Comparison of ENCODE assay signal across 8 mouse cellular contexts in genomic region chr11:98961766-98962165, GRCm38 (mm10). TPM values are rescaled to one million over a fixed set of nuclear protein-coding genes. Genes with fewer than 3 reads are reported as not detected.
DNase-seq lines count a peak whose midpoint lies in the region; ATAC-seq and TF ChIP-seq lines count a peak whose summit lies in the region.

No protein-coding gene starts in this region.

- H3K9ac ChIP-seq in heart, embryonic 12.5 days: peak overlapping the region; percentile 88
- H3K9ac ChIP-seq in hindbrain, embryonic 11.5 days (ENCODE audit: low read depth, low read length): peak overlapping the region; percentile 88
- peak overlapping the region; percentile 70; the same call in 1 of the 2 replicates for H3K9ac ChIP-seq in midbrain, embryonic 11.5 days (ENCODE audit: low read length)

- intact Hi-C loops in heart, postnatal 14 days (cut with DNase I): no loop called here
- intact Hi-C loops in left cerebral cortex, postnatal 36 days (cut with DNase I): no loop called here

- no peak for TF ChIP-seq CTCF in G1E (IDR thresholded peaks at IDR 0.05; ENCODE audit: low read depth, low read length)

- no peaks in the 10 kb centered on the region for H3K9me3 ChIP-seq in heart, embryonic 12.5 days (replicated peaks)
- H3K9me3 ChIP-seq in G1E (replicated peaks): no peaks in the 10 kb centered on the region
- H3K9me3 ChIP-seq in hindbrain, embryonic 11.5 days (ENCODE audit: control insufficient read depth, low read length): no peaks in the 10 kb centered on the region
- H3K9me3 ChIP-seq in midbrain, embryonic 11.5 days (ENCODE audit: control insufficient read depth, low read length): no peaks in the 10 kb centered on the region

- 11% methylated on average over 8 of the region's 8 CpGs for WGBS in heart, embryonic 12.5 days
- WGBS in hindbrain, embryonic 11.5 days: 5% methylated on average over 8 of the region's 8 CpGs
- WGBS in midbrain, embryonic 11.5 days: 7% methylated on average over 8 of the region's 8 CpGs

- no peak for DNase-seq in heart, postnatal 14 days
- DNase-seq in G1E (ENCODE audit: low spot score): no peak
- DNase-seq in hindbrain, embryonic 11.5 days (ENCODE audit: low spot score): peak; percentile 36
- no peak for DNase-seq in midbrain, embryonic 11.5 days (ENCODE audit: low spot score, missing footprints)
- DNase-seq in ovary, adult 18-20 months (ENCODE audit: low spot score): no peak
- no peak for DNase-seq in left cerebral cortex, postnatal 36 days (ENCODE audit: low spot score in 2 of 2)

- H3K36me3 ChIP-seq in heart, embryonic 12.5 days: peaks cover 19% of the 10 kb centered on the region
- peaks cover 60% of the 10 kb centered on the region for H3K36me3 ChIP-seq in G1E (replicated peaks)
- no peaks in the 10 kb centered on the region for H3K36me3 ChIP-seq in hindbrain, embryonic 11.5 days (ENCODE audit: control insufficient read depth, insufficient read depth, low read length)
- no peaks in the 10 kb centered on the region for H3K36me3 ChIP-seq in midbrain, embryonic 11.5 days (ENCODE audit: control insufficient read depth, insufficient read depth, low read length)

- ATAC-seq in heart, embryonic 12.5 days (ENCODE audit: insufficient number of reproducible peaks, low FRiP score): no peak
- no peak for ATAC-seq in G1E (ENCODE audit: extremely low read depth, insufficient number of reproducible peaks, low FRiP score, poor library complexity, severe bottlenecking)
- ATAC-seq in hindbrain, embryonic 11.5 days (ENCODE audit: low FRiP score): no peak
- ATAC-seq in midbrain, embryonic 11.5 days (ENCODE audit: low FRiP score): no peak
- ATAC-seq in inflammation-experienced regulatory T-cells, adult 6 months: no peak

- H3K27ac ChIP-seq in heart, embryonic 12.5 days (ENCODE audit: poor library complexity, severe bottlenecking): peak overlapping the region; percentile 83
- H3K27ac ChIP-seq in hindbrain, embryonic 11.5 days (ENCODE audit: low read depth, low read length): peak overlapping the region; percentile 99
- H3K27ac ChIP-seq in midbrain, embryonic 11.5 days (ENCODE audit: low read depth, low read length): no peak overlapping the region

- no peaks in the 10 kb centered on the region for H3K27me3 ChIP-seq in heart, embryonic 12.5 days (replicated peaks)
- H3K27me3 ChIP-seq in G1E (ENCODE audit: insufficient read depth, low read length): peaks cover 24% of the 10 kb centered on the region
- H3K27me3 ChIP-seq in hindbrain, embryonic 11.5 days (ENCODE audit: control insufficient read depth, insufficient read depth, low read length): no peaks in the 10 kb centered on the region
- H3K27me3 ChIP-seq in midbrain, embryonic 11.5 days (ENCODE audit: control insufficient read depth, insufficient read depth, low read length): peaks cover 26% of the 10 kb centered on the region

- H3K4me2 ChIP-seq in heart, embryonic 12.5 days: peak overlapping the region; percentile 100
- peak overlapping the region; percentile 98 for H3K4me2 ChIP-seq in hindbrain, embryonic 11.5 days (replicated peaks; ENCODE audit: low read depth, low read length)
- H3K4me2 ChIP-seq in midbrain, embryonic 11.5 days: peak overlapping the region; percentile 100

- peak overlapping the region; percentile 77 for H3K4me3 ChIP-seq in heart, embryonic 12.5 days
- peak overlapping the region; percentile 77 for H3K4me3 ChIP-seq in G1E (ENCODE audit: low read depth, low read length)
- H3K4me3 ChIP-seq in hindbrain, embryonic 11.5 days (ENCODE audit: low read depth, low read length): peak overlapping the region; percentile 82
- peak overlapping the region; percentile 62 for H3K4me3 ChIP-seq in midbrain, embryonic 11.5 days (ENCODE audit: low read depth, low read length)

- H3K4me1 ChIP-seq in heart, embryonic 12.5 days (replicated peaks): peaks cover 81% of the 10 kb centered on the region
- peaks cover 97% of the 10 kb centered on the region for H3K4me1 ChIP-seq in G1E (ENCODE audit: insufficient read depth, low read depth, low read length)
- peaks cover 33% of the 10 kb centered on the region for H3K4me1 ChIP-seq in hindbrain, embryonic 11.5 days (replicated peaks; ENCODE audit: control insufficient read depth, insufficient read depth, low read length)
- peaks cover 74% of the 10 kb centered on the region for H3K4me1 ChIP-seq in midbrain, embryonic 11.5 days (ENCODE audit: control insufficient read depth, insufficient read depth, low read length)

RNA-seq across cellular contexts. Expression of gene Gjd3, which starts 21.1 kb away (rescaled TPM):
- 3.5 and 3.9 TPM in 2 replicates for polyA plus RNA-seq in heart, embryonic 12.5 days (2016; fragmentation: Nextera tagmentation; extraction: Ambion mirVana)
- total RNA-seq in heart, postnatal 14 days (2021): 1 to 10 TPM; 1.5 to 2.0 TPM
- total RNA-seq in G1E (2014; fragmentation: Nextera tagmentation) (not detected in 2 replicates), G1E (2017) (not detected in 2 replicates)
- not detected in 2 replicates for polyA plus RNA-seq in G1E (2012)
- 0.28 and 0.74 TPM in 2 replicates for polyA plus RNA-seq in hindbrain, embryonic 11.5 days (2014; fragmentation: Nextera tagmentation; extraction: Ambion mirVana)
- polyA plus RNA-seq in midbrain, embryonic 11.5 days (2014; fragmentation: Nextera tagmentation; extraction: Ambion mirVana): not detected in 2 replicates
- 1 to 10 TPM; 2.0 TPM for total RNA-seq in left cerebral cortex, postnatal 36 days (2021)
- polyA plus RNA-seq in inflammation-experienced regulatory T-cells, adult 6 months (2017; shearing (Covaris generic)): not detected

RNA-seq across cellular contexts. Expression of gene Rara, which starts 34.1 kb away (rescaled TPM):
- polyA plus RNA-seq in heart, embryonic 12.5 days (2016; fragmentation: Nextera tagmentation; extraction: Ambion mirVana): 33.8 and 35.1 TPM in 2 replicates
- total RNA-seq in heart, postnatal 14 days (2021): 10 to 100 TPM; 17.9 to 21.6 TPM
- 109 and 110 TPM in 2 replicates for total RNA-seq in G1E (2014; fragmentation: Nextera tagmentation)
- 16.9 and 17.1 TPM in 2 replicates for total RNA-seq in G1E (2017)
- 84.4 and 103 TPM in 2 replicates for polyA plus RNA-seq in G1E (2012)
- 48.3 and 51.2 TPM in 2 replicates for polyA plus RNA-seq in hindbrain, embryonic 11.5 days (2014; fragmentation: Nextera tagmentation; extraction: Ambion mirVana)
- polyA plus RNA-seq in midbrain, embryonic 11.5 days (2014; fragmentation: Nextera tagmentation; extraction: Ambion mirVana): 13.2 and 14.8 TPM in 2 replicates
- total RNA-seq in left cerebral cortex, postnatal 36 days (2021): 10 to 100 TPM; 10.5 to 11.6 TPM
- polyA plus RNA-seq in inflammation-experienced regulatory T-cells, adult 6 months (2017; shearing (Covaris generic)): 1 to 10 TPM; 7.4 to 8.1 (median 7.6) TPM

RNA-seq across cellular contexts. Expression of gene Cdc6, which starts 54.2 kb away (rescaled TPM):
- 27.0 and 27.7 TPM in 2 replicates for polyA plus RNA-seq in heart, embryonic 12.5 days (2016; fragmentation: Nextera tagmentation; extraction: Ambion mirVana)
- total RNA-seq in heart, postnatal 14 days (2021): 1 to 10 TPM in 1 of 2 experiments, under 1 TPM in 1; 0.72 to 2.2 TPM
- 60.7 and 84.9 TPM in 2 replicates for total RNA-seq in G1E (2014; fragmentation: Nextera tagmentation)
- total RNA-seq in G1E (2017): 52.7 and 63.4 TPM in 2 replicates
- polyA plus RNA-seq in G1E (2012): 3.4 and 4.1 TPM in 2 replicates
- polyA plus RNA-seq in hindbrain, embryonic 11.5 days (2014; fragmentation: Nextera tagmentation; extraction: Ambion mirVana): 33.1 and 39.0 TPM in 2 replicates
- 44.3 and 45.0 TPM in 2 replicates for polyA plus RNA-seq in midbrain, embryonic 11.5 days (2014; fragmentation: Nextera tagmentation; extraction: Ambion mirVana)
- total RNA-seq in left cerebral cortex, postnatal 36 days (2021): under 1 TPM; 0.39 to 0.47 TPM
- 10 to 100 TPM in 1 of 3 experiments, 1 to 10 TPM in 2; 5.1 to 40.6 (median 5.2) TPM for polyA plus RNA-seq in inflammation-experienced regulatory T-cells, adult 6 months (2017; shearing (Covaris generic))
